Mouse (Mus musculus): ENCODE results near the gene Odf3. TPM values are rescaled to one million over a fixed set of nuclear protein-coding genes. Genes with fewer than 3 reads are reported as not detected.

The Odf3 gene
- polyA plus RNA-seq (2016; fragmentation: Nextera tagmentation; extraction: Ambion mirVana) = not detected in 2 replicates

GRCm38 (mm10) chr7:140847755-140848580 lies at the start of gene Odf3:
Gene Odf3, plus strand, starts transcription at chr7:140847805.
- no peak for DNase-seq (ENCODE audit: extremely low spot score, low spot score)
- H3K27me3 ChIP-seq (ENCODE audit: poor library complexity, severe bottlenecking) = peaks cover 12% of the 10 kb centered on the region
- 79% methylated on average over 11 of the region's 11 CpGs for WGBS

DNA sequence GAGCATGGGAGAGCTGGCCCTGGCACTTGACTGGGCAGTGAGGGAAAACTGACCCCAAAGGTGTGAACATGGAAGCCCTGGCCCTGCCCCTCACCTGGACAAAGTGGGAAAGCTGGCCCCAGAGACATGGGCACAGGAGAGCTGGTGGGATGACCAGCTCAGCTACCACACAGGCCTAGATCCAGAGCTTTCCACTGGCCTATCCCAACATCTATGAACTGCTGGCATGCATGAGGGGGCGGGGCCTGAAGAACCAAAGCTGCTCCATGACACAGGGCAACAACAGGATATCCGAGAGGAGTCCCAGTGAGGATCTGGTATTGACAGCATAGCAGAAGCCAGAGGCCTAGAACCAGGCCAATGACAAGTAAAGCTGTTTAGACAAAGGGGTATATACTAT lies 49.4 kb upstream of the Odf3 start:
- H3K36me3 ChIP-seq (replicated peaks) = no peaks in the 10 kb centered on the region
- WGBS = 70% methylated on average over 2 of the region's 2 CpGs
- no peak for DNase-seq (ENCODE audit: extremely low spot score, low spot score)

More at GRCm38 (mm10) chr7:140847755-140848580, at the start of gene Odf3:
- Histone ChIP-seq H3K9me3 (no peaks in the 10 kb centered on the region), H3K4me3 (no peak within 1 kb of the TSS), H3K27ac (no peak within 1 kb of the TSS), H3K36me3 (replicated peaks) (peaks cover 18% of the 10 kb centered on the region), H3K4me1 (peaks cover 6% of the 10 kb centered on the region)

DNA sequence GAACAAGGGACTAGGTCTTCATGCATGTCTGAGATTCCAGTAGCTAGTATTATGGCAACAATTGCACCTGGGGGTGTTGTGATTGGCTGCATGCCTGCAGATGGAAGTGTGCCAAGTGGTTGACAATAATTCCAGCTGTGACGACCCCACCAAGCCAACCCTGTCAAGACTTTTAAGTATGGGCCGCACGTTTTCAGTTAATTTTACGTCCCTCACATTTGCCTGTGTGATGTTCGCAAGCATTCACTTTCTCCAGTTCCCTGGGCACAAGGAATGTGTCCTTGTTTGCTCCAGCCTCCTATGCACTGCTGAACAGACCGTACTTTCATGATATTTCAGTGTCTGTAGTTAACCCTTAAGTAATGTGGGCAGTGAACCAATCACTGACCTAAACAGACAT lies 45.0 kb upstream of the Odf3 start:
- WGBS = 87% methylated on average over 6 of the region's 6 CpGs
- no peak overlapping the region for H3K4me3 ChIP-seq
- no peak for DNase-seq (ENCODE audit: extremely low spot score, low spot score)

More for the DNA sequence above, 49.4 kb upstream of the Odf3 start:
- Histone ChIP-seq H3K4me3 (no peak overlapping the region), H3K27me3 (ENCODE audit: poor library complexity, severe bottlenecking) (no peaks in the 10 kb centered on the region), H3K27ac (no peak overlapping the region), H3K9me3 (no peaks in the 10 kb centered on the region), H3K4me1 (no peaks in the 10 kb centered on the region)

GRCm38 (mm10) chr7:140805704-140806103 lies 41.9 kb upstream of the Odf3 start:
- Histone ChIP-seq H3K27ac (no peak overlapping the region), H3K4me1 (no peaks in the 10 kb centered on the region), H3K36me3 (replicated peaks) (peaks cover 5% of the 10 kb centered on the region), H3K4me3 (no peak overlapping the region), H3K9me3 (no peaks in the 10 kb centered on the region), H3K27me3 (ENCODE audit: poor library complexity, severe bottlenecking) (no peaks in the 10 kb centered on the region)
- WGBS = 9% methylated on average over 1 of the region's 1 CpGs
- no peak for DNase-seq (ENCODE audit: extremely low spot score, low spot score)

More for the DNA sequence above, 45.0 kb upstream of the Odf3 start:
- H3K36me3 ChIP-seq (replicated peaks) = no peaks in the 10 kb centered on the region
- H3K27ac ChIP-seq = no peak overlapping the region
- no peaks in the 10 kb centered on the region for H3K27me3 ChIP-seq (ENCODE audit: poor library complexity, severe bottlenecking)
- H3K9me3 ChIP-seq = no peaks in the 10 kb centered on the region
- H3K4me1 ChIP-seq = no peaks in the 10 kb centered on the region

DNA sequence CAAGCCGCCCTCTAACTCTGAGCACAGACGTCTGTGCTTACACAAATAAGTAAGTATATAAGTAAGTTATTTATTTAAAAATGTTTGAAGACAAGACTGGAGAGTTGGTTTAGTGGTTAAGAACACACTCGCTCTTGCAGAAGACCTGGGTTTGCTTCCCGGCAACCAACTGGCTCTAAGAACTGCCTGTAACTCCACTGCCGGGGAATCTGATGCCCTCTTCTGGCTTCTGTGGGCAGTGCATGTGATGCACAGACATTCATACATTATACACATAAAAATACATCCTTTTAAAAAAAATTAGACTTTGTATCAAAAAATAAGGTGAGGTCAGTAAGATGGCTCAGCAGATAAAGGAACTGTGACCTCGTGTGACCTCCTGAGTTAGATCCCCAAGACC lies 37.1 kb upstream of the Odf3 start:
- DNase-seq (ENCODE audit: extremely low spot score, low spot score) = no peak
- peaks cover 29% of the 10 kb centered on the region for H3K36me3 ChIP-seq (replicated peaks)
- H3K27ac ChIP-seq = no peak overlapping the region
- WGBS = 95% methylated on average over 6 of the region's 6 CpGs
- no peak overlapping the region for H3K4me3 ChIP-seq
- no peaks in the 10 kb centered on the region for H3K4me1 ChIP-seq
- H3K9me3 ChIP-seq = no peaks in the 10 kb centered on the region
- no peaks in the 10 kb centered on the region for H3K27me3 ChIP-seq (ENCODE audit: poor library complexity, severe bottlenecking)

- peaks cover 29% of the 10 kb centered on the region for H3K36me3 ChIP-seq (replicated peaks)
- no peaks in the 10 kb centered on the region for H3K4me1 ChIP-seq
- H3K27me3 ChIP-seq (ENCODE audit: poor library complexity, severe bottlenecking) = no peaks in the 10 kb centered on the region
- 90% methylated on average over 13 of the region's 13 CpGs for WGBS
- no peak for DNase-seq (ENCODE audit: extremely low spot score, low spot score)
- no peak overlapping the region for H3K27ac ChIP-seq
- no peaks in the 10 kb centered on the region for H3K9me3 ChIP-seq
- H3K4me3 ChIP-seq = no peak overlapping the region
These were observed 35.9 kb upstream of the Odf3 start for GRCm38 (mm10) chr7:140811714-140812113.

DNA sequence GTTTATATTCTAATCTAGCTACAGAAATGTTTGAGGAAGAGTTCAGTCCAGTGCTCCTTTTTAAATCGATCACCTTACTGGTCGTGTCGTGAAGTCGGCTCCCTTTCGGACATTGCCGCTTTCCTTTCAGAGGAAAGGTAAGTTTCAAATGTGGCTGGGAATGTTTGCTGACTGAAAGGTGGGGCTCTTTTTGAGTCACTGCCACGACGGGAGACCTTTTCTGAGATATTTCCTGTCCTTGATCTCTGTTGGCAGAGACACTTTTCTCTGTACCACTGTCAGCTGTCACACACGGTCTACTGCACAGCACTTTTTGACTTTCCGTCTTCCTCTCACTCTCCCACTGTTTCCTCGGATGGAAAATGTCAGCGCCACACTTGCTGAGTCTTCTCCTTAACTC lies 34.8 kb upstream of the Odf3 start:
- Histone ChIP-seq H3K36me3 (replicated peaks) (peaks cover 29% of the 10 kb centered on the region), H3K9me3 (no peaks in the 10 kb centered on the region), H3K4me3 (no peak overlapping the region), H3K4me1 (no peaks in the 10 kb centered on the region), H3K27me3 (ENCODE audit: poor library complexity, severe bottlenecking) (no peaks in the 10 kb centered on the region), H3K27ac (no peak overlapping the region)
- DNase-seq (ENCODE audit: extremely low spot score, low spot score) = no peak
- 96% methylated on average over 12 of the region's 12 CpGs for WGBS

DNA sequence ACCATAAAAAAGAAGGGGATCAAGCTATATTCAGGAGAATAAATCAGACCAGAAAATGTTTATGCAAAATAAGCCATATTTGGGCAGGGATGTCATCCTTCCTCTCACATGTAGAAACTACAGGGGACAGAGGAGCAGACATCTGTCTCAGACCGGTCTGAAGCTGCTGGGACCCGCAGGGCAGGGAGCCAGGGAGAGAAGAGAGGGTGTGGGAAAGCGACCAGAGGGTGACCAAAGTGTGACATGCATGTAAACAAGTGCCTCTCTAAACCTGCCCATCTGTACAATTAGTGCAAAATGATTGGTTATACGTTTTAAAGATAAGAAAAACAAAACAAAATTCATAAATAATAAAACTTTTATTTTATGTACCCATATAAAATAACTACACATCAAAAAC lies 27.4 kb upstream of the Odf3 start:
- H3K27me3 ChIP-seq (ENCODE audit: poor library complexity, severe bottlenecking) = no peaks in the 10 kb centered on the region; the same call in 1 of the 2 replicates
- 87% methylated on average over 4 of the region's 4 CpGs for WGBS

DNA sequence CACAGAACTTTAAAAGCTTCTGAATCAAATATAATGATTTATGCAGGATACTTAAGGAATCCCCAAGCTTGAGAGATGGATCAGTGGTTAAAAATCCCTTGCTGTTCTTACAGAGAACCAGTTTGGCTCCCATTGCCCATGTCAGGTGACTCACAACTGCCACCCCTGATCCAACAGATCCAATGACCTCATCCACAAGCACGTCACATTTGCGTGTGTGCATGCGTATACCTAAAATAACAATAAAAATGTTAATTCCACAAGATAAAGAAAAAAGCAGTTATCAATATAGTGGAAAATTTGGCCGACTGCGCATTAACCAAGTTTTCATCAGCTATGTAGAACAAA lies 26.3 kb upstream of the Odf3 start:
- DNase-seq (ENCODE audit: extremely low spot score, low spot score) = no peak
- Histone ChIP-seq H3K4me1 (peaks cover 10% of the 10 kb centered on the region), H3K36me3 (replicated peaks) (no peaks in the 10 kb centered on the region), H3K27ac (peak overlapping the region; percentile 83), H3K27me3 (ENCODE audit: poor library complexity, severe bottlenecking) (no peaks in the 10 kb centered on the region; the same call in 1 of the 2 replicates), H3K4me3 (peak overlapping the region; percentile 69), H3K9me3 (no peaks in the 10 kb centered on the region)
- 57% methylated on average over 5 of the region's 5 CpGs for WGBS

More for the DNA sequence above, 27.4 kb upstream of the Odf3 start:
- peaks cover 10% of the 10 kb centered on the region for H3K4me1 ChIP-seq
- no peaks in the 10 kb centered on the region for H3K9me3 ChIP-seq
- H3K36me3 ChIP-seq (replicated peaks) = no peaks in the 10 kb centered on the region
- no peak overlapping the region for H3K4me3 ChIP-seq
- no peak for DNase-seq (ENCODE audit: extremely low spot score, low spot score)
- no peak overlapping the region for H3K27ac ChIP-seq

DNA sequence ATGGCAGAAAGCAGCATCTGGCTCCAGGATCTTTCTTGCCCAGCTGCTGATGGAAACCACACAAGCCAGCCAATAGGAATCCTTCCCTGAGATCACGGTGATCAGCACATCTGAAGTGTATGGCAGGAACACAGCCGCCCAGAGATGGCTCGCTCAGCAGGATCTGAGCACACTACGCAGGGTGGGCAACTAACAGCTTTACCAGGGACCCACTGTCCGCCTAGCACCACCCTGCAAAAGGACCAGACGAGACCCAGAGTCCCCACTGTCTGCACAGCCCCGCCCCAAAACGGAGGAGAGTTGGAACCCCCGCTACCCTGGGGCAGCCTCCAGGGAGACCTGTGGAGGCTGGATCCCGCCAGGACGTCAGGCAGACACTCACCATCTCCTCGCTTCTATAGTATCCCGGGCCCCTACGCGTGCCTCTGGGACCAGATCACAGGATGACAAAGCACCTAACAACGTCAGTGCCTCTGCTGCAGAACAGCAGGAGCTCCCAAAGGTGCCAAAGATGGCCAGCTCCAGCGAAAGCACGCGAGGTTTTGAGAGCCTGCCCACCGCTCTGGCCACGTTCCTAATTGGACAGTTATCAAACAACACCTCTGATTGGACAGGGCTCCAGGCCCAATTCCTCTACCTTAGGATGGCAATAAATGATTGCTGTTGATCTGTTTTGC lies 25.8 kb upstream of the Odf3 start, which contains the start of gene Zfp941:
TSS of gene Zfp941 (minus strand) at position 526 of the 677 bp plus-strand sequence.
- no peaks in the 10 kb centered on the region for H3K9me3 ChIP-seq
- H3K4me3 ChIP-seq = peak within 1 kb of the TSS; percentile 69
- WGBS = under 1% methylated on average over 21 of the region's 21 CpGs
- peaks cover 10% of the 10 kb centered on the region for H3K4me1 ChIP-seq
- peak; percentile 67 for DNase-seq (ENCODE audit: extremely low spot score, low spot score)
- H3K27me3 ChIP-seq (ENCODE audit: poor library complexity, severe bottlenecking) = peaks cover 4% of the 10 kb centered on the region; the same call in 1 of the 2 replicates
- H3K27ac ChIP-seq = peak within 1 kb of the TSS; percentile 83
- no peaks in the 10 kb centered on the region for H3K36me3 ChIP-seq (replicated peaks)

GRCm38 (mm10) chr7:140822731-140823130 lies 24.9 kb upstream of the Odf3 start:
- Histone ChIP-seq H3K4me1 (peaks cover 10% of the 10 kb centered on the region), H3K27ac (no peak overlapping the region), H3K27me3 (ENCODE audit: poor library complexity, severe bottlenecking) (peaks cover 6% of the 10 kb centered on the region; the same call in 1 of the 2 replicates), H3K9me3 (no peaks in the 10 kb centered on the region), H3K4me3 (no peak overlapping the region), H3K36me3 (replicated peaks) (no peaks in the 10 kb centered on the region)
- 92% methylated on average over 4 of the region's 4 CpGs for WGBS
- DNase-seq (ENCODE audit: extremely low spot score, low spot score) = no peak

DNA sequence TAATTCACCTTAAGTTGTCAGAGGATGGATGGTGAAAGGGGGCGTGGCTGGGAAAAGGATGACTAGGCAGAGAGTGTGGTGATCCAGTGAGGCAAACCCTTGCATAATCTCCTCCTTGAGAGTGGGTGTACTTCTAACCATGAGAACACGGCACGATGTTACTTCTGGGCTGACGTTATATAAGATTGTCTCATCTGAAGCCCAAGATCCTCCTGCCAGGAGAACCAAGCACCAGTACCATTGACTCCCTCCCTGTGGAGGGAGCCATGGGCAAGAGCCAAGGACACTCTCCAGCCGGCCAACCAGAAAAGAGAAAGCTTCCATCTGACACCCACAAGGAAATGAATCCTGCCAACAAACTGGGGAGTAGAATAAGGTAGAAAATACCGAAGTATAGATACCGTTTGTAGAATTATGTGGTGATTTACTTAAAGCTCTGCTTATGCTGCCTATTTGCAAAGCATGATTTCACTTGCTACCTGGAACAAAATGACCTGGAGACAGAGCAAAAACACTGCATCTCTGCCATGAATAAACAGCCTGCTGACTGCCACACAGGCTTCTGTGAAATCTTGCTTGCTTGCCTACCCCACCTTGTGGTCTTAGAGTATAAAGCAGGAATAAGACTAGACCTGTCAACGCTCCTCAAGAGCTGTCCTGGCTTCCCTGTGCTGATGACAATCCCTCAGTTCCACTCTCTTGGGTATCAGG lies 19.3 kb upstream of the Odf3 start:
- Histone ChIP-seq H3K9me3 (no peaks in the 10 kb centered on the region), H3K27me3 (ENCODE audit: poor library complexity, severe bottlenecking) (peaks cover 6% of the 10 kb centered on the region; the same call in 1 of the 2 replicates), H3K27ac (no peak overlapping the region), H3K36me3 (replicated peaks) (no peaks in the 10 kb centered on the region), H3K4me3 (no peak overlapping the region), H3K4me1 (no peaks in the 10 kb centered on the region)
- WGBS = 40% methylated on average over 8 of the region's 8 CpGs
- no peak for DNase-seq (ENCODE audit: extremely low spot score, low spot score)
